Mouse (Mus musculus) heart, adult 2 months (tissue): Measurements from ENCODE around the gene Usp9x. TPM values are rescaled to one million over a fixed set of nuclear protein-coding genes. Genes with fewer than 3 reads are reported as not detected.

ENCODE experiments used
- DNase-seq, 2 experiments: peaks; one replicate each; pipeline ENCODE4 v3.0.0; 2021
- H3K27ac ChIP-seq: fragments of 200-600 bp; 2 replicates; pipeline ENCODE4 v1.8.1; 2022
- H3K27me3 ChIP-seq: fragments of 200-500 bp; 2 replicates; pipeline ENCODE4 v1.6.1; 2012; ENCODE audit warnings: mild to moderate bottlenecking, low read length, inconsistent platforms, mixed read lengths; ENCODE audit not compliant: control insufficient read depth, insufficient read depth
- H3K36me3 ChIP-seq: fragments of 200-500 bp; 2 replicates; pipeline ENCODE4 v1.6.1; 2012; ENCODE audit warnings: low read length, inconsistent platforms; ENCODE audit not compliant: control insufficient read depth, insufficient read depth
- H3K4me1 ChIP-seq: fragments of 200-500 bp; 2 replicates; pipeline ENCODE4 v1.6.1; 2011; ENCODE audit warnings: low read length; ENCODE audit not compliant: control insufficient read depth, insufficient read depth
- H3K4me3 ChIP-seq: fragments of 200-600 bp; 2 replicates; pipeline ENCODE4 v1.8.1; 2022
- H3K79me2 ChIP-seq: fragments of 200-500 bp; replicated peaks from 2 replicates; pipeline ENCODE4 v1.6.1; 2012; ENCODE audit warnings: mild to moderate bottlenecking, inconsistent platforms, low read length, moderate library complexity, mixed read lengths; ENCODE audit not compliant: control insufficient read depth, insufficient read depth
- H3K9ac ChIP-seq: fragments of 200-500 bp; 2 replicates; pipeline ENCODE4 v1.6.1; 2012; ENCODE audit warnings: low read depth, mild to moderate bottlenecking, control low read depth, inconsistent platforms, low read length, mixed read lengths
- CTCF ChIP-seq: fragments of 200-600 bp; IDR thresholded peaks from 2 replicates; pipeline ENCODE4 v1.8.1; 2022; ENCODE audit warnings: antibody characterized with exemption, mild to moderate bottlenecking, moderate library complexity
- EP300 ChIP-seq: fragments of 200-500 bp; IDR thresholded peaks from 2 replicates; pipeline ENCODE4 v1.6.1; 2011; ENCODE audit warnings: low read depth, low read length, control low read depth; ENCODE audit not compliant: insufficient read depth
- POLR2A ChIP-seq: fragments of 200-500 bp; IDR thresholded peaks from 2 replicates; pipeline ENCODE4 v1.6.1; 2011; ENCODE audit warnings: mild to moderate bottlenecking, low read depth, low read length, control low read depth; ENCODE audit not compliant: insufficient read depth
- WGBS: fragments of 180-500 bp; shearing (Covaris S2); methylation state at CpG from one replicate; pipeline ENCODE4 v1.1.7; 2018; 5-methylcytosine and 5-hydroxymethylcytosine counted together
- intact Hi-C: fragments of 180-260 bp; cut with DNase I; formaldehyde crosslinking; loops from one replicate; pipeline ENCODE4 v1.15.1; 2025
- long read RNA-seq: library from polyadenylated mRNA; stranded (forward); transcript quantifications from one replicate; pipeline ENCODE4 v2.0.0, GENCODE M21; 2021
- polyA plus RNA-seq: library from polyadenylated mRNA; depleted of rRNA; stranded (reverse); fragments of >200 nt; gene quantifications from 2 replicates; pipeline ENCODE4 v1.2.3, GENCODE M21; 2012; rRNA removed
- total RNA-seq, 2 experiments: library from RNA; stranded (reverse); gene quantifications; 2 replicates each; pipeline ENCODE4 v1.2.3; 2021

Usp9x gene
- 100 to 1,000 TPM; 142 to 170 TPM for total RNA-seq
- 17.7 and 35.3 TPM in 2 replicates for polyA plus RNA-seq
- long read RNA-seq, partial matches to known transcripts: 9 of 11 reads
- long read RNA-seq, other reads (novel, unspliced or antisense): 2 of 11 reads

DNA sequence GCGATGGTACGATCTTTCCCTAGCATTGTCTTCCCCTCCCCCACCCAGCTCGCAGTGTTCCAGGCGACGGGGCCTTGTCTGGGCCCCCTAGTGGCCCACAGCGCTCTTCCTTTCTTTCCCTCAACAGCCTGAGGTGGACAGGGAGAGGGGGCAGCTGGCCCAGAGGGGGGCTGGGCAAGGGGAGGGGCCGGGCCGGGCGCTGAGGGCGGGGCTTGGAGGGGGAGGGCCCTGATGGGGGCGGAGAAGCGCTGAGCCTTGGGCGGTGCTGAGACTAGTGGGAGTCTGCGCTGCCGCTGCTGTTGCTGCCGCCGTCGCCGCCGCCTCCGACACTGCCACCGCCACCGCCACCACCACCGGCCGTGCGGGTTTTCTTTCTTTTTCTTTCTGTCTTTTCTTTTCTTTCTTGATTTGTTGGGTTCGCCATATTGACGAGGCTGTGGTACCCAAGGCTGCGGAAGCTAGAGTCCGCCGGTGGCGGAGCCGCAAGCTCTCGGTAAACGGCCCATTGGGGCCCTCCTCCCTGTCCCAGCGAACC lies at the start of gene Usp9x:
TSS of gene Usp9x (plus strand) at position 258 of the 535 bp plus-strand sequence.
- peaks cover 3% of the 10 kb centered on the region for H3K36me3 ChIP-seq
- no peaks in the 10 kb centered on the region for H3K79me2 ChIP-seq
- peak; percentile 84 to 90 for DNase-seq
- H3K4me3 ChIP-seq: peak within 1 kb of the TSS; percentile 63
- H3K27ac ChIP-seq: peak within 1 kb of the TSS; percentile 97
- no peaks in the 10 kb centered on the region for H3K27me3 ChIP-seq
- 13% methylated on average over 23 of the region's 36 CpGs for WGBS
- intact Hi-C loops: loop anchor here (2.0 to 10.0 kb wide), 3 partner anchors 209 to 397 kb away; partner anchors contain the start of genes 1810030O07Rik, Ddx3x and Med14
- H3K9ac ChIP-seq: peak within 1 kb of the TSS; percentile 93
- TF ChIP-seq CTCF (peak; percentile 71), POLR2A (peak; percentile 54), EP300 (no peak)
- H3K4me1 ChIP-seq: no peaks in the 10 kb centered on the region

DNA sequence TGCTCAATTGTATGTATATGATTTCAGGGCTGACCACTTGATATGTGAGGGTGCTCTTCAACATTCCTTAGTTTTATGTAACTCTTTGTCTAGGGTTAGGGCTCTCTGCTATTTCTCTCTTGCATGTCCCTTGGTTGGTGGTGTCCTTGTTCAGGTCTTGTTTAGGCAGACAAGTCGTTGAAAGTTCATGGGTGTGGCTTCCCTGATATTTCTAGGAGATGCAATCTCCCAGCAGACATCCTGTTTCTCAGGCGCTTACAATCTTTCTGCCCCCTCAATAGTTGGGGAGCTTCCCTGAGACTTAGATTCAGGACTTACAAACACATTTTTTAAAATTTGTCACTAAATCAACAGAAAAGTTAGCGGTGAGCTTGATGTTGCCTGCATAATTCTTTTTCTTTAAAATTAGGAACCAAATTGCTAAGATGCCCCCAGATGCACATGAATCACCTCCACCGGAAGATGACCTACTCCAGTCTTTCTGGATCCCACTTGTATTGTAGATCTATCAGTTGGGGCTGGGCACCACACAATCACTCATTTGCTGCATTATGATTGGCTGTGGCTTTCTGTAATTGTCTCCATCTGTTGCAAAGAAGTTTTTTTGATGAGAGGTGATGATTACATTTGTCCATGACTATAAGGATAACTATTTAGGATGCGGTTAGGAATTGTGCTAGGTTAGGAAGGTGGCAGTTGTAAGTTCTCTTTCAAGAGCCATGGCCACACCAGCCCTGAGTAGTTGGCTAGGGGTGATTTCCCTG lies 48.6 kb upstream of the Usp9x start:
- intact Hi-C loops: no loop called here
- no peak for DNase-seq
- H3K4me1 ChIP-seq: no peaks in the 10 kb centered on the region
- TF ChIP-seq POLR2A (no peak), EP300 (no peak), CTCF (no peak)
- no peak overlapping the region for H3K27ac ChIP-seq
- no peak overlapping the region for H3K4me3 ChIP-seq
- H3K9ac ChIP-seq: no peak overlapping the region
- no peaks in the 10 kb centered on the region for H3K79me2 ChIP-seq
- WGBS: 67% methylated on average over 5 of the region's 5 CpGs
- no peaks in the 10 kb centered on the region for H3K27me3 ChIP-seq
- no peaks in the 10 kb centered on the region for H3K36me3 ChIP-seq

DNA sequence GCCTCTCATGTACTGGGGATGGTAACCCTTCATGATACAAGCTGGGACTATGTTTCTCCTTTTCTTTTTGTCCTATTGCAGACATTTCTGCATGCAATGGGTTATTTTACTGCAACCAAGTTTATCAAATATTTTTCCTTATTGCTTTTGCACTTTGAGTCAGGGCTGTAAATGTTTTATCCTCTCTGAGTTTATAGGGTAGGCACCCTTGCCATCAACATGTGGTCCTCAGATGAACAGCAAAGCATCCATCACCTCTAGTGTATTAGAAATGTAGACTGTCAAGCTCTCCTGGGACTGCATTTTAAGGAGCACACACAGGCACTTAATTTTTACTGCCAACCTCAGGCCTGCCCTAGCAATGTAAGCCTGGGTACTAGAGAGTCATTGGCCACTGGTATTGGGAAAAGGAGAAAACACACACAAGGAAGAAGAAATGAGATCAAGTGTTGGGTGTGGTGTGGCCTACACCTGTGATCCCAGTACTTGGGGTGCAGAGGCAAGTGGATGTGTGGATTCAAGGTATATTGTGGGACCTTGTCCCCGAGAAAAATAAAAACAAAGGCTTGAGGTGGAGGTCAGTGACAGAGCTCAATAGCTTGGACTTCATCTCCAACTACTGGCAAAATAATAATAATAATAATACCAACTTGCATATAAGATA lies 46.6 kb upstream of the Usp9x start:
- H3K36me3 ChIP-seq: no peaks in the 10 kb centered on the region
- intact Hi-C loops: no loop called here
- no peaks in the 10 kb centered on the region for H3K4me1 ChIP-seq
- no peaks in the 10 kb centered on the region for H3K27me3 ChIP-seq
- no peak overlapping the region for H3K4me3 ChIP-seq
- 70% methylated on average over 1 of the region's 1 CpGs for WGBS
- no peaks in the 10 kb centered on the region for H3K79me2 ChIP-seq
- no peak overlapping the region for H3K27ac ChIP-seq
- H3K9ac ChIP-seq: no peak overlapping the region
- no peak for DNase-seq
- TF ChIP-seq POLR2A (no peak), EP300 (no peak), CTCF (no peak)

DNA sequence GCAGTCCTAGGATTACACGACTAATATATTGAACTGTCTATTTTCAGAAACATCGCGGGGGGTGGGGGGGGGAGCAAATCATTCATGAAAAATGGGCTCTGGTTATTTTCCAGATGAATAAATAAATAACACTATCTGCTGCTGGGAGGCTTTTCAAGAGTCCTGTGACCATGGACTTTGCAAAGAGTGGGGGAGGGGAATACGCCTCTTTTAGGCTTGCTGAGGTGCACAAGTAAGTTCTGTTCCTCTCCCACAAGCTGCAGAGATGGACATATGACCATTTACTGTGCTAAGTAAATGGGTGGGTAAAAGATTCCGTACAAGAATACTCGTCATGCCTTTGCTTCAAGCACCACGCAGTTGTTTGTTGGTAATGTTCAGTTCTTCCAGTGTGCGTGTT lies 46.0 kb upstream of the Usp9x start:
- intact Hi-C loops: no loop called here
- Histone ChIP-seq H3K9ac (no peak overlapping the region), H3K27me3 (no peaks in the 10 kb centered on the region), H3K36me3 (no peaks in the 10 kb centered on the region), H3K79me2 (no peaks in the 10 kb centered on the region), H3K4me3 (no peak overlapping the region), H3K27ac (no peak overlapping the region), H3K4me1 (no peaks in the 10 kb centered on the region)
- TF ChIP-seq EP300 (no peak), POLR2A (no peak), CTCF (no peak)
- no peak for DNase-seq
- 85% methylated on average over 8 of the region's 8 CpGs for WGBS

DNA sequence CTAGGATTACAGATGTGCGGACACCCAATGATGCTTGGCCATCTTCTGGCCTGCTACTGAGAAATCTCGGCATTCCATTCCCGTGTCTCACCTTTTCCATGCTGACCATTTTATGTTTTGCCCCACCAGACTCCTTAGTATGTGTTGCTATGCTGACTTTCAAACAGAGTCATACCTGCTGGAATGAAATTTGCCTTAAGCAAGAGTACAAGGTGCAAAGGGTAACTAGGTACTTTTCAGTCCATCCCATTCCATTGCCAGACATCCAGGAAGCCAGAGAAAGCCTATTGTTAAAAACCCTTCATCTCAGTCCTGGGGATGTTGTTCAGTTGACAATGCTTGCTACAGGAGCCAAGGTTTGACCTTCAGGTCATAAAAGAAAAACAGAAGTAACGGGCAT lies 43.1 kb upstream of the Usp9x start:
- intact Hi-C loops: no loop called here
- Histone ChIP-seq H3K36me3 (no peaks in the 10 kb centered on the region), H3K27me3 (no peaks in the 10 kb centered on the region), H3K79me2 (no peaks in the 10 kb centered on the region), H3K27ac (no peak overlapping the region), H3K4me1 (no peaks in the 10 kb centered on the region), H3K4me3 (no peak overlapping the region), H3K9ac (no peak overlapping the region)
- 76% methylated on average over 4 of the region's 4 CpGs for WGBS
- no peak for TF ChIP-seq EP300
- no peak for TF ChIP-seq POLR2A
- TF ChIP-seq CTCF: no peak
- DNase-seq: no peak

DNA sequence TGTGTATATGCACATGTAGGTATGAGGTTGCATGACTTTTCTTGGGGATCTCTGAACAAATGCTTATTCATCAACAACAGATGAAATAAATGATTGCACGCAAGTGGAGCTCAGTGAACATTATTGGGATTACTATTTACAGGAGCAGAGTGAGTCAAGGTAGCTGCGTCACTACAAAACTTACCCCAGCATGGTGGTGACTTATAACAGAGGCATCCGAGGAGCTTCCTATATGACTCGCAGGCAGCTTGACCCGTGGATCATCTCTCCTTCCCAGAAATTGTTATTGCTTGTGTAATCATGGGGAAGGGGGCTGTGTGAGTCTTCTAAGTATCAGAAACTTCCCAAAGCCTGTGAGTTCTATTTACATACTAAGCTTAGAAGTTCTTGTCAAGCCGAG lies 41.3 kb upstream of the Usp9x start:
- Histone ChIP-seq H3K27me3 (no peaks in the 10 kb centered on the region), H3K36me3 (no peaks in the 10 kb centered on the region), H3K4me3 (no peak overlapping the region), H3K27ac (no peak overlapping the region), H3K79me2 (no peaks in the 10 kb centered on the region), H3K9ac (no peak overlapping the region), H3K4me1 (no peaks in the 10 kb centered on the region)
- TF ChIP-seq EP300 (no peak), POLR2A (no peak), CTCF (no peak)
- no peak for DNase-seq
- intact Hi-C loops: no loop called here
- WGBS: 83% methylated on average over 6 of the region's 6 CpGs
